Mouse (Mus musculus) kidney, embryonic 15.5 days (tissue): Measurements from ENCODE around the gene Wdr73. TPM values are rescaled to one million over a fixed set of nuclear protein-coding genes. Genes with fewer than 3 reads are reported as not detected.
A peak's percentile ranks its signal among the peaks of the same experiment; 100 is the strongest.

Experiments
- ATAC-seq: fragments of 200-750 bp; cut with Nextera tagmentation; replicated peaks from 2 replicates; pipeline ENCODE4 v1.8.0; 2017; ENCODE audit warnings: moderate TSS enrichment; ENCODE audit not compliant: low FRiP score
- H3K27ac ChIP-seq: fragments of 300-500 bp; sonication (generic); 2 replicates; pipeline ENCODE4 v1.5.1; 2015; ENCODE audit warnings: mild to moderate bottlenecking, inconsistent platforms
- H3K27me3 ChIP-seq: fragments of 300-500 bp; sonication (generic); 2 replicates; pipeline ENCODE4 v1.6.1; 2015; ENCODE audit warnings: inconsistent platforms
- H3K36me3 ChIP-seq: fragments of 300-500 bp; sonication (generic); 2 replicates; pipeline ENCODE4 v1.6.1; 2015; ENCODE audit warnings: inconsistent platforms
- H3K4me1 ChIP-seq: fragments of 300-500 bp; sonication (generic); 2 replicates; pipeline ENCODE4 v1.6.1; 2015; ENCODE audit warnings: inconsistent platforms
- H3K4me2 ChIP-seq: fragments of 300-500 bp; sonication (generic); 2 replicates; pipeline ENCODE4 v1.6.1; 2015; ENCODE audit warnings: moderate library complexity, mild to moderate bottlenecking, inconsistent platforms
- H3K4me3 ChIP-seq: fragments of 300-500 bp; sonication (generic); replicated peaks from 2 replicates; pipeline ENCODE4 v1.5.1; 2015; ENCODE audit warnings: mild to moderate bottlenecking, inconsistent platforms
- H3K9ac ChIP-seq: fragments of 300-500 bp; sonication (generic); 2 replicates; pipeline ENCODE4 v1.6.1; 2015; ENCODE audit warnings: mild to moderate bottlenecking, inconsistent platforms
- H3K9me3 ChIP-seq: fragments of 300-500 bp; sonication (generic); replicated peaks from 2 replicates; pipeline ENCODE4 v1.6.1; 2016; ENCODE audit warnings: inconsistent platforms
- WGBS: fragments of 180-500 bp; shearing (Covaris S2); methylation state at CpG from one replicate; pipeline ENCODE4 v1.1.7; 2015; ENCODE audit warnings: mixed read lengths; 5-methylcytosine and 5-hydroxymethylcytosine counted together
- polyA plus RNA-seq: library from polyadenylated mRNA; unstranded; fragments of >200 nt; fragmentation: Nextera tagmentation; extraction: Ambion mirVana; gene quantifications from 2 replicates; pipeline ENCODE4 v1.2.1, GENCODE M21; 2015

Wdr73 gene
- polyA plus RNA-seq, 1 experiment from 2014 or later: 37.5 TPM

GRCm38 (mm10) chr7:80917916-80918465, 16.9 kb upstream of the Wdr73 start:
- H3K4me1 ChIP-seq: no peaks in the 10 kb centered on the region
- no peak for ATAC-seq
- no peak overlapping the region for H3K9ac ChIP-seq
- H3K27me3 ChIP-seq: no peaks in the 10 kb centered on the region
- H3K27ac ChIP-seq: no peak overlapping the region
- H3K9me3 ChIP-seq: no peaks in the 10 kb centered on the region
- peaks cover 90% of the 10 kb centered on the region for H3K36me3 ChIP-seq
- no peak overlapping the region for H3K4me2 ChIP-seq
- WGBS: 75% methylated on average over 4 of the region's 4 CpGs
- no peak overlapping the region for H3K4me3 ChIP-seq

GRCm38 (mm10) chr7:80912496-80912895, 11.4 kb upstream of the Wdr73 start:
- Histone ChIP-seq H3K9ac (no peak overlapping the region), H3K4me1 (no peaks in the 10 kb centered on the region), H3K27ac (no peak overlapping the region), H3K36me3 (peaks cover 90% of the 10 kb centered on the region), H3K27me3 (no peaks in the 10 kb centered on the region), H3K4me2 (no peak overlapping the region), H3K9me3 (no peaks in the 10 kb centered on the region), H3K4me3 (no peak overlapping the region)
- ATAC-seq: no peak
- 72% methylated on average over 8 of the region's 8 CpGs for WGBS

DNA sequence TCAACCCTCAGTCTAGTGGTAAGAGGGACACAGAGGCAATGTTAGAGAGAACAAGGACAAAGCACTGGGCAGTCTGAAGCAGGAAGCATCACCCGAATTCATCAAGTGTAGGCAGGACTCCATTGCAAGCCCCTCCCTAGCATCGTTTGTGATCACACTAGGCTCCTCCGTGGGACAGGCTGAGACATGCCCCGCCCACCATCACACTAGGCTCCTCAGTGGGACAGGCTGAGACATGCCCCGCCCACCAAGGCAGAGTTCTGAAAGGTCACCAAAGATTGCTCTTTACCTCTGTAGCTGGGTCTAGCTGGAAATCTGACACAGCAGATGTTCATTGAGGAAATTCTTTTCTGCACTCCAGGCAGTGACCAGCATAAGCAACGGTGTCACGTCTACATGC, 10.0 kb upstream of the Wdr73 start:
- Histone ChIP-seq H3K9me3 (no peaks in the 10 kb centered on the region), H3K4me2 (no peak overlapping the region), H3K4me3 (no peak overlapping the region), H3K4me1 (no peaks in the 10 kb centered on the region), H3K27me3 (no peaks in the 10 kb centered on the region), H3K9ac (no peak overlapping the region), H3K27ac (no peak overlapping the region), H3K36me3 (peaks cover 80% of the 10 kb centered on the region)
- 77% methylated on average over 7 of the region's 7 CpGs for WGBS
- no peak for ATAC-seq

DNA sequence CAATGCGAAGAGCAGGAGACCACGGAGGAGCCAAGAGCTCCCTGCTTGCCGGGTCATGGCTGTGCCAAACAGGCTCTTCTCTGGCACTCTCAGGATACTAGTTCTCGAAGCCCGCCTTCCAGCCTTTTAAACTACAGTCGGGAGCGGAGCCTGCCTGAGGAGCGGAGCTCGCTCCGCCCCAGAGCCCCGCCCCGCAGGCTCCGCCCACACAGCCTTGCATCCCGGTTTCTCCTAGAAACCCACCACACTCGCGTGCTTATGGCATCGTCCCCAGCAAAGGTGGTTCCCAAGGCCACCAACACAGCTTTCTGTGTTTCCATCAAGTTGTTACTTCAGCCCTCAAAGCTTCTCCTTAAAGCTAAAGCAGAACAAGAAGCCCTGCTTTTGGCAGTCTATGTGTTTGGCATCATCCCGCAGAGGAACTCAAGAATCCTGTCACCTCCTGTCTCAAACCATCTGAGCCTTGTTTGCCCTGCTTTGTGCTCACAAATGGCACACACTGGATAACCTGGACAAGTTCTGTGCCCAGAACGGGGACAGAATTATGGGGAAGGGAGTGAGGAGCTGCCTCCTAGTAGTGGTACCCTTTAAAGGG, 3.9 kb upstream of the Wdr73 start, which contains the start of gene Nmb:
Nmb (minus strand) TSS at position 156 of the 595 bp plus-strand sequence.
- 3% methylated on average over 19 of the region's 19 CpGs for WGBS
- no peaks in the 10 kb centered on the region for H3K27me3 ChIP-seq
- ATAC-seq: peak; percentile 69
- peak within 1 kb of the TSS; percentile 75 for H3K4me2 ChIP-seq
- peak within 1 kb of the TSS; percentile 46 for H3K9ac ChIP-seq
- peaks cover 25% of the 10 kb centered on the region for H3K36me3 ChIP-seq
- H3K27ac ChIP-seq: 0 out of 2 replicates have a peak within 1 kb of the TSS, but pooled peaks have one; percentile 11
- peaks cover 32% of the 10 kb centered on the region for H3K4me1 ChIP-seq
- no peaks in the 10 kb centered on the region for H3K9me3 ChIP-seq
- H3K4me3 ChIP-seq: peak within 1 kb of the TSS; percentile 45

GRCm38 (mm10) chr7:80903625-80904422, 2.8 kb upstream of the Wdr73 start:
- 91% methylated on average over 11 of the region's 11 CpGs for WGBS
- no peak overlapping the region for H3K4me3 ChIP-seq

DNA sequence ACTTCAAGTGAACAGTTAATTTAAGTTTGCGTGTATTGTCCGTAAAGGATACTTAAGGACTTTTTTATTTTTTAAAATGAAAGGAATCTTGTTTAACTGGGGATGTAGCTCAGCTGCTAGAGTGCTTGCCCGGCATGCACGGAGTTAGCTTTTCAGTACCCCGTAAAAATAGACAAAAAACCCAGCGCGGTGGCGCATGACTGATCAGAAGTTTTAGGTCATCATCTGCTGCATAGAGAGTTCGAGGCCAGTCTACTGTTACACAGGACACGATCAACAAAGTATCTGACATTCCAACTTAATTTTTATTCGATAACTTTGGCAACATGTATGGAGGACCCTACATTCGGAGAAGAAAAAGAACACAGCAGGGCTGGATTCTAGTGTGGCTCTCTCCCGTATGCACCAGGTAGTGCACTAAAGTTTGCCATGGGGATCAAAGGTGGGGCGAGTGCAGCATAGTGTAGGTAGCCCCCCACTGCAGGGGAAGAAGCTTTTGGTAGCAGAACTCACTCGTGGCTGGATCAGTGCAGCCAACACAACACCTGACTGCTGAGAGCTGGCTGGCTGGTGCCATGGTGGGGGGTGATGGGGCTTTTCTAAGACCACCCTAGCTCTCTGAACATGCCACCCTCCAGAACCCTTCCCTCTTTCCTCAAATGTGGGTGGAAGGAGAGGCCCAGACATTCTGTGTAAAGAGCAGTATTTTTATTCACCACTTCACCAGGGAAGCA, 639 bp upstream of the Wdr73 start:
- Histone ChIP-seq H3K4me3 (peak overlapping the region; percentile 68), H3K9ac (peak overlapping the region; percentile 58), H3K36me3 (peaks cover 27% of the 10 kb centered on the region), H3K9me3 (no peaks in the 10 kb centered on the region), H3K4me2 (peak overlapping the region; percentile 84), H3K27me3 (no peaks in the 10 kb centered on the region), H3K4me1 (peaks cover 38% of the 10 kb centered on the region), H3K27ac (peak overlapping the region; percentile 93)
- ATAC-seq: no peak; the same call in 1 of the 2 replicates
- 29% methylated on average over 15 of the region's 15 CpGs for WGBS

More at GRCm38 (mm10) chr7:80903625-80904422, 2.8 kb upstream of the Wdr73 start:
- Histone ChIP-seq H3K36me3 (peaks cover 16% of the 10 kb centered on the region), H3K4me1 (peaks cover 38% of the 10 kb centered on the region), H3K27ac (no peak overlapping the region), H3K9ac (no peak overlapping the region), H3K9me3 (no peaks in the 10 kb centered on the region), H3K27me3 (no peaks in the 10 kb centered on the region), H3K4me2 (peak overlapping the region; percentile 75; the same call in 1 of the 2 replicates)
- no peak for ATAC-seq

GRCm38 (mm10) chr7:80897721-80898120, 3.3 kb downstream of the Wdr73 start:
- Histone ChIP-seq H3K4me3 (no peak overlapping the region), H3K27me3 (no peaks in the 10 kb centered on the region), H3K9ac (no peak overlapping the region), H3K4me1 (peaks cover 23% of the 10 kb centered on the region), H3K9me3 (no peaks in the 10 kb centered on the region), H3K36me3 (peaks cover 58% of the 10 kb centered on the region), H3K27ac (no peak overlapping the region), H3K4me2 (no peak overlapping the region)
- ATAC-seq: no peak
- WGBS: 95% methylated on average over 4 of the region's 4 CpGs

GRCm38 (mm10) chr7:80897134-80897533, 3.9 kb downstream of the Wdr73 start:
- ATAC-seq: no peak
- H3K4me2 ChIP-seq: no peak overlapping the region
- peaks cover 64% of the 10 kb centered on the region for H3K36me3 ChIP-seq
- no peak overlapping the region for H3K9ac ChIP-seq
- no peaks in the 10 kb centered on the region for H3K9me3 ChIP-seq
- 87% methylated on average over 7 of the region's 7 CpGs for WGBS
- no peaks in the 10 kb centered on the region for H3K27me3 ChIP-seq
- no peak overlapping the region for H3K27ac ChIP-seq
- peaks cover 19% of the 10 kb centered on the region for H3K4me1 ChIP-seq
- no peak overlapping the region for H3K4me3 ChIP-seq

GRCm38 (mm10) chr7:80894815-80895519, 6.1 kb downstream of the Wdr73 start:
- Histone ChIP-seq H3K27ac (no peak overlapping the region), H3K36me3 (peaks cover 84% of the 10 kb centered on the region), H3K4me3 (no peak overlapping the region), H3K9me3 (no peaks in the 10 kb centered on the region), H3K4me2 (no peak overlapping the region), H3K27me3 (no peaks in the 10 kb centered on the region), H3K9ac (no peak overlapping the region), H3K4me1 (peaks cover 6% of the 10 kb centered on the region)
- 94% methylated on average over 14 of the region's 14 CpGs for WGBS
- ATAC-seq: no peak

DNA sequence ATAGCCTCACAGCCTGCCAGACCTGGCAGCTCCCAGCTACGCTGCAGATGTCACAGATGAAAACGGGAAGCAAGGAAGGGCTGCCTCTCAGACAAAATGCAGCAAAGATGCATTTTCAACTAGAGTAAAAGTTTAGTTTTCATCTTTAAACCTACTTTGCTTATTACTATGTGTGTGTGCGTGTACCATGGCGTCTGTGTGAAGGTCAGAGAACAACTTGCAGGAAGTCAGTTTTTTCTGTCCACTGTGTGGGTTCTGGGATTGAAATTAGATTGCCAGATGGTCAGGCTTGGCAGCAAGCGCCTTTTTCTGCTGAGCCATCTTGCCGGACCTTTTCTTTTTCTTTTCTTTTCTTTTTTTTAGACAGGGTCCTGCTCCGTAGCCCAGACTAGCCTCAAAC, 6.9 kb downstream of the Wdr73 start:
- Histone ChIP-seq H3K4me1 (peaks cover 8% of the 10 kb centered on the region), H3K9me3 (no peaks in the 10 kb centered on the region), H3K9ac (no peak overlapping the region), H3K27me3 (no peaks in the 10 kb centered on the region), H3K36me3 (peaks cover 88% of the 10 kb centered on the region), H3K4me2 (no peak overlapping the region), H3K27ac (peak overlapping the region; percentile 51), H3K4me3 (no peak overlapping the region)
- ATAC-seq: no peak
- WGBS: 74% methylated on average over 7 of the region's 7 CpGs

DNA sequence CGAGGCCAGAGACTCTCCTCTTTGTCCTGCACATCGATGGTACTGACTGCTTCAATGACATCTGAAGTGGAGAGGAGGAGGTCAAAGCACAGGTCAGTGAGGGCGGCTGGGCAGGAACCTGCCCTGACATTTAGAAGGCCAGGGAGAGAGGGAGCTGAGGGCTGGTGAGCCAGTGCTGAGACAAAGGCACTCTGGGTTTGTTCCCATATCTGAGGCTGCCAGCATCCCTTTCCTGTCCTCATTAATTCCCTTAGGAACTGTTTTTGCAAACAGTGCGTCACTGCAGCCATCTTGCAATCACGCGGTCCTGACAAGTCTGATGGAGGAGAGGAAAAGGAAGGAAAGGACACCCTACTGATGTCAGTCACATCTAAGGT, 7.3 kb downstream of the Wdr73 start:
- H3K4me2 ChIP-seq: no peak overlapping the region
- no peak for ATAC-seq
- peaks cover 12% of the 10 kb centered on the region for H3K4me1 ChIP-seq
- no peak overlapping the region for H3K4me3 ChIP-seq
- H3K9me3 ChIP-seq: no peaks in the 10 kb centered on the region
- peaks cover 85% of the 10 kb centered on the region for H3K36me3 ChIP-seq
- no peak overlapping the region for H3K9ac ChIP-seq
- H3K27ac ChIP-seq: peak overlapping the region; percentile 51
- 61% methylated on average over 6 of the region's 6 CpGs for WGBS
- no peaks in the 10 kb centered on the region for H3K27me3 ChIP-seq
